Mouse (Mus musculus) stomach, embryonic 15.5 days (tissue): ENCODE data around the gene Gm20422. TPM values are rescaled to one million over a fixed set of nuclear protein-coding genes. Genes with fewer than 3 reads are reported as not detected.
A peak's percentile ranks its signal among the peaks of the same experiment; 100 is the strongest.
"Not testable (repeated sequence)": the region's sequence is repeated elsewhere in the genome, so short reads cannot be mapped to it uniquely, and the experiment has no call there.

Experiments used
- ATAC-seq: fragments of 200-750 bp; cut with Nextera tagmentation; 2 replicates; pipeline ENCODE4 v1.8.0; 2017; ENCODE audit warnings: low read depth, moderate number of reproducible peaks, moderate TSS enrichment; ENCODE audit not compliant: insufficient read depth, low FRiP score
- H3K27ac ChIP-seq: fragments of 300-500 bp; sonication (generic); 2 replicates; pipeline ENCODE4 v1.5.1; 2015; ENCODE audit warnings: mild to moderate bottlenecking, inconsistent platforms
- H3K27me3 ChIP-seq: fragments of 300-500 bp; sonication (generic); replicated peaks from 2 replicates; pipeline ENCODE4 v1.6.1; 2015; ENCODE audit warnings: inconsistent platforms
- H3K36me3 ChIP-seq: fragments of 300-500 bp; sonication (generic); 2 replicates; pipeline ENCODE4 v1.6.1; 2015; ENCODE audit warnings: inconsistent platforms
- H3K4me1 ChIP-seq: fragments of 300-500 bp; sonication (generic); 2 replicates; pipeline ENCODE4 v1.6.1; 2015; ENCODE audit warnings: inconsistent platforms
- H3K4me2 ChIP-seq: fragments of 300-500 bp; sonication (generic); 2 replicates; pipeline ENCODE4 v1.6.1; 2015; ENCODE audit warnings: mild to moderate bottlenecking, inconsistent platforms
- H3K4me3 ChIP-seq: fragments of 300-500 bp; sonication (generic); replicated peaks from 2 replicates; pipeline ENCODE4 v1.5.1; 2015; ENCODE audit warnings: inconsistent platforms
- H3K9ac ChIP-seq: fragments of 300-500 bp; sonication (generic); 2 replicates; pipeline ENCODE4 v1.6.1; 2015; ENCODE audit warnings: inconsistent platforms
- H3K9me3 ChIP-seq: fragments of 300-500 bp; sonication (generic); 2 replicates; pipeline ENCODE4 v1.6.1; 2016; ENCODE audit warnings: inconsistent platforms
- WGBS: fragments of 180-500 bp; shearing (Covaris S2); methylation state at CpG from one replicate; pipeline ENCODE4 v1.1.7; 2015; 5-methylcytosine and 5-hydroxymethylcytosine counted together
- polyA plus RNA-seq: library from polyadenylated mRNA; unstranded; fragments of >200 nt; fragmentation: Nextera tagmentation; extraction: Ambion mirVana; gene quantifications from 2 replicates; pipeline ENCODE4 v1.2.1, GENCODE M21; 2015

The Gm20422 gene
- polyA plus RNA-seq, 1 experiment from 2014 or later: 0.39 TPM

- no peaks in the 10 kb centered on the region for H3K36me3 ChIP-seq
- H3K9me3 ChIP-seq: no peaks in the 10 kb centered on the region
- H3K27ac ChIP-seq: peak within 1 kb of the TSS; percentile 99
- peak within 1 kb of the TSS; percentile 47 for H3K4me2 ChIP-seq
- 2% methylated on average over 48 of the region's 48 CpGs for WGBS
- peak within 1 kb of the TSS; percentile 95 for H3K9ac ChIP-seq
- ATAC-seq: peak; percentile 99
- H3K4me3 ChIP-seq: peak within 1 kb of the TSS; percentile 79
- no peaks in the 10 kb centered on the region for H3K27me3 ChIP-seq
- no peaks in the 10 kb centered on the region for H3K4me1 ChIP-seq
Measured at GRCm38 (mm10) chr8:69749544-69750454, 24.9 kb downstream of the Gm20422 start, which contains the start of gene Zfp963. TSS of gene Zfp963 (minus strand) at chr8:69749970.

GRCm38 (mm10) chr8:69741231-69741630 is 33.5 kb downstream of the Gm20422 start:
- no peak overlapping the region for H3K9ac ChIP-seq
- H3K27me3 ChIP-seq: no peaks in the 10 kb centered on the region
- WGBS: 81% methylated on average over 2 of the region's 2 CpGs
- H3K4me3 ChIP-seq: no peak overlapping the region
- no peak overlapping the region for H3K27ac ChIP-seq
- no peaks in the 10 kb centered on the region for H3K9me3 ChIP-seq
- no peaks in the 10 kb centered on the region for H3K4me1 ChIP-seq
- H3K4me2 ChIP-seq: no peak overlapping the region
- ATAC-seq: no peak
- H3K36me3 ChIP-seq: no peaks in the 10 kb centered on the region

GRCm38 (mm10) chr8:69740763-69741162 is 33.9 kb downstream of the Gm20422 start:
- H3K4me2 ChIP-seq: no peak overlapping the region
- 84% methylated on average over 6 of the region's 6 CpGs for WGBS
- no peak for ATAC-seq
- H3K9ac ChIP-seq: no peak overlapping the region
- no peak overlapping the region for H3K27ac ChIP-seq
- H3K9me3 ChIP-seq: no peaks in the 10 kb centered on the region
- no peaks in the 10 kb centered on the region for H3K27me3 ChIP-seq
- H3K36me3 ChIP-seq: no peaks in the 10 kb centered on the region
- H3K4me3 ChIP-seq: no peak overlapping the region
- H3K4me1 ChIP-seq: no peaks in the 10 kb centered on the region

GRCm38 (mm10) chr8:69735495-69735894 is 39.2 kb downstream of the Gm20422 start:
- no peak for ATAC-seq
- H3K9ac ChIP-seq: no peak overlapping the region
- no peaks in the 10 kb centered on the region for H3K36me3 ChIP-seq
- no peaks in the 10 kb centered on the region for H3K4me1 ChIP-seq
- 75% methylated on average over 1 of the region's 1 CpGs for WGBS
- H3K4me2 ChIP-seq: no peak overlapping the region
- no peaks in the 10 kb centered on the region for H3K9me3 ChIP-seq
- no peaks in the 10 kb centered on the region for H3K27me3 ChIP-seq
- H3K4me3 ChIP-seq: no peak overlapping the region
- H3K27ac ChIP-seq: no peak overlapping the region

GRCm38 (mm10) chr8:69717232-69717580 is 57.5 kb downstream of the Gm20422 start:
- Histone ChIP-seq H3K27ac (peak overlapping the region; percentile 59; the same call in 1 of the 2 replicates), H3K4me2 (peak overlapping the region; percentile 63), H3K9ac (no peak overlapping the region), H3K27me3 (no peaks in the 10 kb centered on the region), H3K4me1 (peaks cover 10% of the 10 kb centered on the region), H3K4me3 (peak overlapping the region; percentile 99), H3K9me3 (no peaks in the 10 kb centered on the region), H3K36me3 (no peaks in the 10 kb centered on the region)
- ATAC-seq: peak; percentile 3; the same call in 1 of the 2 replicates
- 40% methylated on average over 5 of the region's 5 CpGs for WGBS

- no peaks in the 10 kb centered on the region for H3K27me3 ChIP-seq
- H3K36me3 ChIP-seq: no peaks in the 10 kb centered on the region
- H3K9ac ChIP-seq: peak overlapping the region; percentile 100
- ATAC-seq: peak; percentile 99
- peak overlapping the region; percentile 100 for H3K27ac ChIP-seq
- H3K4me1 ChIP-seq: peaks cover 10% of the 10 kb centered on the region
- under 1% methylated on average over 52 of the region's 52 CpGs for WGBS
- H3K9me3 ChIP-seq: no peaks in the 10 kb centered on the region
- peak overlapping the region; percentile 63 for H3K4me2 ChIP-seq
- H3K4me3 ChIP-seq: peak overlapping the region; percentile 99
Measured at GRCm38 (mm10) chr8:69716403-69717231, 58.1 kb downstream of the Gm20422 start.

- peak overlapping the region; percentile 63 for H3K4me2 ChIP-seq
- peaks cover 10% of the 10 kb centered on the region for H3K4me1 ChIP-seq
- no peaks in the 10 kb centered on the region for H3K36me3 ChIP-seq
- no peak for ATAC-seq
- no peaks in the 10 kb centered on the region for H3K9me3 ChIP-seq
- no peaks in the 10 kb centered on the region for H3K27me3 ChIP-seq
- 79% methylated on average over 6 of the region's 6 CpGs for WGBS
- H3K9ac ChIP-seq: no peak overlapping the region
- peak overlapping the region; percentile 18 for H3K4me3 ChIP-seq
- H3K27ac ChIP-seq: no peak overlapping the region
Measured at GRCm38 (mm10) chr8:69715366-69715765, 59.3 kb downstream of the Gm20422 start.

GRCm38 (mm10) chr8:69713516-69713915 is 61.2 kb downstream of the Gm20422 start:
- Histone ChIP-seq H3K4me1 (peaks cover 10% of the 10 kb centered on the region), H3K4me3 (no peak overlapping the region), H3K27ac (no peak overlapping the region), H3K4me2 (no peak overlapping the region), H3K9ac (no peak overlapping the region), H3K9me3 (no peaks in the 10 kb centered on the region), H3K36me3 (peaks cover 17% of the 10 kb centered on the region), H3K27me3 (no peaks in the 10 kb centered on the region)
- 79% methylated on average over 8 of the region's 8 CpGs for WGBS
- ATAC-seq: no peak

GRCm38 (mm10) chr8:69710624-69711023 is 64.1 kb downstream of the Gm20422 start, which contains the start of gene Zfp869:
TSS of gene Zfp869 (minus strand) at chr8:69710724.
- WGBS: 97% methylated on average over 10 of the region's 10 CpGs
- not testable (repeated sequence) for H3K4me2 ChIP-seq, H3K4me3 ChIP-seq, ATAC-seq, H3K9me3 ChIP-seq, H3K27me3 ChIP-seq, H3K4me1 ChIP-seq, H3K27ac ChIP-seq, H3K9ac ChIP-seq
- H3K36me3 ChIP-seq: peaks cover 46% of the 10 kb centered on the region

- H3K36me3 ChIP-seq: peaks cover 33% of the 10 kb centered on the region
- H3K27ac ChIP-seq: no peak overlapping the region
- no peaks in the 10 kb centered on the region for H3K9me3 ChIP-seq
- no peak overlapping the region for H3K4me2 ChIP-seq
- no peaks in the 10 kb centered on the region for H3K27me3 ChIP-seq
- no peak for ATAC-seq
- no peak overlapping the region for H3K9ac ChIP-seq
- H3K4me3 ChIP-seq: no peak overlapping the region
- 82% methylated on average over 5 of the region's 6 CpGs for WGBS
- no peaks in the 10 kb centered on the region for H3K4me1 ChIP-seq
Measured at GRCm38 (mm10) chr8:69701810-69702209, 72.9 kb downstream of the Gm20422 start.
